Mouse (Mus musculus): Measurements from ENCODE around the gene Glmp.
"Not testable (repeated sequence)": the region's sequence is repeated elsewhere in the genome, so short reads cannot be mapped to it uniquely, and the experiment has no call there.

Glmp gene

GRCm38 (mm10) chr3:88376644-88377043 lies 51.8 kb downstream of the Glmp start:
- not testable (repeated sequence) for DNase-seq (ENCODE audit: low spot score in 2 of 2)

GRCm38 (mm10) chr3:88378599-88378998 lies 53.8 kb downstream of the Glmp start, which contains the start of gene Bglap2:
TSS of gene Bglap2 (minus strand) at chr3:88378699.
- DNase-seq (ENCODE audit: low spot score in 2 of 2) = not testable (repeated sequence)

All from urinary bladder, adult 18-20 months (tissue).